Mouse (Mus musculus) embryo, embryonic 9.5 days (tissue): ENCODE data around the gene Hs1bp3.

Experiments used
- DNase-seq: peaks from one replicate; pipeline ENCODE4 v3.0.0-alpha.2; 2017; ENCODE audit errors: extremely low spot score

Hs1bp3 gene

GRCm38 (mm10) chr12:8301841-8302431 is 11.3 kb upstream of the Hs1bp3 start, which contains the start of gene Gdf7:
Gene Gdf7 (minus strand): TSS chr12:8301954.
- peak; percentile 60 for DNase-seq

DNA sequence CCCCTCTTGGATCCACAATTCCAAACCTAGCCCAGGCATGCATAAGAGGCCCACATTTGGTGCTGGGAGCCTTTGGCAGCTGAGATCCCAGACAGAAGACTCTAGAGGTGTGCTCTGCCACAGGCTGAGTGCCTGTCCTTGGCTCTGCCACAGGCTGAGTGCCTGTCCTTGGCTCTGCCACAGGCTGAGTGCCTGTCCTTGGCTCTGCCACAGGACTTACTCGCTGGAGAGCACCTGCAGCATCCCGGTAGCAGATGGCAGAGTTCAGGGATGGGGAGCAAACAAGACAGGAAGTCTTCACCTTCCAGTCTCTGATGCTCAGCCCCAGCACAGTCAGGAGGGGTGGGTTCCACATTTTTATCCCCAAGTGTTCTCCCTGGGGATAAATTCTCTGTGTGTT is 8.0 kb upstream of the Hs1bp3 start:
- DNase-seq = no peak

GRCm38 (mm10) chr12:8306432-8306831 is 6.8 kb upstream of the Hs1bp3 start:
- DNase-seq = peak; percentile 84

DNA sequence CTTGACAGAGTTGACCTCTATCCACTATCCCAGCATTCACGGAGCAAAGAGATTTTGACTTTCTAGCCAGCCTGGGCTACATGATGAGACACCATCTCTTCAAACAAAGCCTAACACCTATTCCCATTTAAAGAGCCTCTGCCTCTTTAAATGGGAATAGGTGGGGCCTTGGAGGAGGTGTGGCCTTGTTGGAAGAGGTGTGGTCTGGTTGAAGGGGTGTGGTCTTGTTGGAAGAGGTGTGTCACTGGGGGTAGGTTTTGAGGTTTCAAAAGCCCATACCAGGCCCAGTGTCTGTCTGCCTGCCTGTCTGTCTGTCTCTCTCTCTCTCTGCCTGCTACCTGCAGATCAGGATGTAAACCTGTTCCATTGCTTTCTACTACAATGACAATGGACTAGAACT is 6.3 kb upstream of the Hs1bp3 start:
- no peak for DNase-seq

GRCm38 (mm10) chr12:8310992-8311391 is 2.2 kb upstream of the Hs1bp3 start:
- DNase-seq = no peak

DNA sequence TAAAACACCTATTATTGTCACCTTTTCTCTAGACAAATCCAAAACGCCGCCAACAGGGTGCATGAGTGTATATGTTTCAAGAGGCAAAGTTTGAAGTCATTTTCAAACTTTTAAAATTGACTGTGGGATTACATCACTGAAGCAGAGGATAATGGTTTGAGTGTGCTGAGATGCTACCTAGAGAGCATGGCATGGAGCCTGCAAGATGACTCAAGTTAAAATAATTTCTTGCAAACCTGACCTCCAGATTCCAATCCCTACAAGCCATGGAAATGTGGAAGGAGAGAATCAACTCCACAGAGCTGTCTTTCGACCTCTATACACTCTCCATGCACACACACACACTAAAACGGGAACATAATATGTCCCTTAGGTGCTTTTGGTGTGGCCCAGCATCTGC is 966 bp upstream of the Hs1bp3 start:
- DNase-seq = no peak

DNA sequence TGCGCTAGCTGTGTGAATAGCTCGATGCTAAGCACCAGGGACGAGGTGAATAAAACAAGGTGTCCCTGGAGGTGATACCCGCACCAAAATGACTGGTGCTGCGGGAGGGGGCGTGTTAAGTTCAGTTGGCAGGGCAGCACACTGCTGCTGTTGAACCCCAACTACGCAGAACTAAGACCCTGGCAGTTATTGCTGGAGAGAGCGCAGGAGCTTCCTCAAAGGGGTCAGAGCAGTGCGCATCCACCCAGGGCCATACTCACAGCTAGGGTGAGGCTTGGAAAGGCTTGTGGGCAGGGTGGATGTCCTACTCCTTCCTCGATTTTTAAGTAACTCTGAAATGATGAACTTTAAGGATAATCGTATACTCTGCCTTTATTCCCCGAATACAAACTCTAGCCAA is 541 bp downstream of the Hs1bp3 start:
- no peak for DNase-seq

DNA sequence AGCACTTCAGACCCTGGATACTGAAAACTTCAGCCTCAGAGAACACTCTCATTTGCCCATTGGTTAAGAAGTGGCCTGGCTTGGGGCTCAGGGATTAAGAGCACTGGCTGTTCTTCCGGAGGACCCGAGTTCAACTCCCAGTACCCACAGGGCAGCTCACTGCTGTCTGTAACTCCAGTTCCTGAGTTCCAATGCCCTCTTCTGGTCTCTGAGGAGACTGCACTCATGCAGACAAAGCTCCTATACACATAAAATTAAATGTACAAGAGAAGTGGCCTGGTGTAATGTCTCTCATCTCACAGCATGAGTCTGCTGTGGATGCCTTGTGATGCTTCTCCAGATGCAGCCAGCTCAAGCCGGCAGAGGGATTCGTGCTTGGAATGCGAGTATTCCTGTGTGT is 3.3 kb downstream of the Hs1bp3 start:
- DNase-seq = no peak

DNA sequence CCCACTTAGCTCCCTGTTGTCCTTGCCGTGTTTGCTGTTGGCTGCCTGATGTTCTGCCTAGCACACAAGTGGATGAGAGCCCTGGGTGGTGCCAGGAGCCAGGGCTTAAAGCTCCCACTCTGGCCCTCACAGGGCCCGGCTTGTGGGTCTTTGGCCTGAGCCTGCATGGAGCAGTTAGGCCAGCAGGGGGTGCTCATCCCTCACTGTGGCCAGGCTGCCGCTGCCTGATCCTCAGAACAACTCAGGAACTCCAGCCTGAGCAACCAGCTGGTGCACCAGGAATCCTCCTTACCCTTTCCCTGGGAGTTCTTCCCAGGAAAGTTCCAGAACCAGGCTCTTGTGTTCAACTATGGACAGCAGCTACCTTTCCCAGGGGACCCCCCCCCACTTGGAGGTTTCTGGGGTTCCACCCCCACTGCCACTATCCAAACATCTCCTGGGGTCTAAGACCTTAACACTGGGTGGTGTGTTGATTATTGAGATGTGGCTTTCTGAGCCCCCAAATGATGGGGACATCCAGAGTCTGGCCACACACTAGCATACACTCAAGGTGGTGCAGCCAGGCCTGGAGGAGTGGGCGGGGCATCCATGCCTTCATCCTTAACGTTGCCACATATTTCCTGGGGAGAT is 7.0 kb downstream of the Hs1bp3 start:
- DNase-seq = peak; percentile 80

DNA sequence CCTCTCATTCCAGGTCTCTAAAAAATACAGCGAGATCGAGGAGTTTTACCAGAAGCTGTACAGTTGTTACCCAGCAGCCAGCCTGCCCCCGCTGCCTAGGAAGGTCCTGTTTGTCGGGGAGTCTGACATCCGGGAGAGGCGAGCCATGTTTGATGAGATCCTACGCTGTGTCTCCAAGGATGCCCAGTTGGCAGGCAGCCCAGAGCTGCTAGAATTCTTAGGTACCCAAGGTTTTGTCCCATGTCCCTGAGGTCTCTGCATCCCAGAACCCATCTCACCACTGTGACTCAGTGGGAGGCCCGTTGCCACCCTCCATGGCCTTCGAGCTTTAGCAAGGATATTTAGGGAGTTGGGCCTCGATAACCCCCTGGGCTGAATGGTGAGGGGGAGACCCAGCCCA is 8.3 kb downstream of the Hs1bp3 start:
- DNase-seq = no peak

- DNase-seq = no peak
Measured at GRCm38 (mm10) chr12:8324086-8324485, 10.9 kb downstream of the Hs1bp3 start.

GRCm38 (mm10) chr12:8325245-8325942 is 12.2 kb downstream of the Hs1bp3 start:
- no peak for DNase-seq

DNA sequence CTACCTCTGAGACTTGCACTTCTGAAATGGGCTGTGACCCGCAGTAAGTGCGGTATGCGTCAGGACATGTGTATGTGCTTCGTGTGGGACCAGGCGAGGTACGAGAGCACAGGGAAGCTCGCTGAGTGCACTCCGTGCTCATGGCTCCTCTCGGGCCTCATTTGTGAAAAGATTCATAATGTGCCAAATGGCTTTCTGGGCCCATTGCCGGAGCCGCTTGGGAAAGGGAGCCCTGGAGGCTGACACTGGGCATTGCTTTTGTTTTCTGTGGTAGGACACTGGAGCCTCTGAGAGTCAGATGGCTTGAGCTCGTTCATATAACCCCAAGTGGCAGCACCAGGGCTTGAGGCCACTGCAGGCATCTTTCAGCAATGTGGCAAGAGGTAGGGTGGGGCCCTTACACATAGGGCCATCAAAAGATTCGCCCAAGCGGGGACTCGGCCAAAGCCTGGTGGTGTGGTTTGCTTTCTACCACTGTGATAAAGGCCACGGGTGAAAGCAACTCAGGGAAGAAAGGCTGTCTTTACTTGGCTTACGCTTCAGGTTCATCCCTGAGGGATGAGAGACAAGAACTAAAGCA is 12.8 kb downstream of the Hs1bp3 start:
- DNase-seq = no peak

GRCm38 (mm10) chr12:8326825-8327674 is 13.8 kb downstream of the Hs1bp3 start:
- DNase-seq = peak; percentile 95

DNA sequence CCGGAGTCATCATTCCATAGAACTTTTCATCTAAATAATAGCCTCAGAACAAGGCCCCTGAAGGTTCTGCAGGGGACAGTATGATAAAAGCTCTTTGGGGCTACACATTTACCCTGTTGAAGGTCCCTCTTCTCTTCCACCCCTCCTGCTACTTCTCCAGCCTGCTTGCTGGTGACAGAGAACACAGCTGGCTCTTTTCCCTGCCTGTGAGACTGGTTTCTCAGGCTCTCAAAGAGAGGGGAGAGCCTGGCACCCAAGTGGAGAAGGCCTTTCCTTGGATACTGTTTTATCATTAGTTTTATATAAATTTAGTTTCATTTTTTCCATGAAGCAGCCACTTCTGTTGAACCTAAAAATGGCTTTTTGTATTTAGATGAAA is 14.4 kb downstream of the Hs1bp3 start:
- DNase-seq = no peak

GRCm38 (mm10) chr12:8329236-8329635 is 16.0 kb downstream of the Hs1bp3 start:
- no peak for DNase-seq

DNA sequence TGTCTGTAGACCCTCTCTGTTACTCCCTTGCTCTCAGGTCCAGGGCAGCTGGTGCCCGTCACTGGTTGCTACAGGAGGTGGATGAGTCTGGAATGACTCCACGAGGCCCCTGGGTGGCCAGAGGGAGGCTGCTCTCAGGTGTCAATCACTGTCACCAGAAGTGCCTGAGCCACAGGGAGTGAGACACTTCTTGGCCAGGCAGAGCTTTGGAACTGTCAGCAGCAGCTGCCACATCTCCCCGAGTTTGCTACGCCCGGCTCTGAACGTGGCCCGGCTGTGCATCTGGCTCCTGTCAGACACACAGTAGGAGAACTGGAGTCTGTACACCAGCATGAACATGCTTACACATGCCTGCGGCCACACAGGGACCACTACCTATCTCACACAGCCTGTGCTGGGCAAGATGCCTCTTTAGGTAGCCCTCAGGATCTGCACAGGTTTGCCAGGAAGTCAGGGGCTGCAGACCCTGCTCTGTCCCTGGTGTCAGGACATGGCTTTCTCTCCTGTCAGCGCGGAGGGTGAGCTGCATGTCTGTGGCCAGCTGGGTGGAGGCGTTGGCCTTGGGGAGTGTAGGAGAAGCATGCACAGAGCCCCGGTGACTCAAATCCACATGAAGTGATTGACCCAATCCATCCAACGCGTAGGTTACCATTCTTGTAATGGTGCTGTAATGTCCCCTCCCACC is 18.4 kb downstream of the Hs1bp3 start:
- DNase-seq = no peak

GRCm38 (mm10) chr12:8332174-8332542 is 18.9 kb downstream of the Hs1bp3 start:
- DNase-seq = no peak

- no peak for DNase-seq
Measured at GRCm38 (mm10) chr12:8333617-8334016, 20.4 kb downstream of the Hs1bp3 start.

DNA sequence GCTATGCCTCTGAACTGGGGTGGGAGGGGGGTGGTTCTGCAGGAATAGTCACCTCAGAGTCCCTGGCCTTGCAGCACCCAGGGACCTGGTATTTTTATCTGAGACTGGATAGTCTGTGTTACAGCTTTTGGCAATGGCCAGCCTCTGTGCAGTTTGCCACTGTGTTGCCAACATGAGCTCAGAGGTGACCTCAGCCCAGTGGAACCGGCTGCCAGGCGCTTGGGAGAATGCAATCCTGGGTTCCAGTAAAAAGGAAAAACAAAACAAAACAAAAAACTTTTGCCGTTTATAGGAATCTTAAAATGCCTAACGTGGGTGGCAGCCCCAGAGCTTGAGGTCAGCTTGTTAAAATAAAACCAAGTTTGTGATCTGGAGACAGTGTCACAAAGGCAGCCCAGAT is 21.0 kb downstream of the Hs1bp3 start:
- no peak for DNase-seq

GRCm38 (mm10) chr12:8335503-8335902 is 22.3 kb downstream of the Hs1bp3 start:
- no peak for DNase-seq
